ENCODE assay signal across 1 mouse cellular context in the genomic region with DNA sequence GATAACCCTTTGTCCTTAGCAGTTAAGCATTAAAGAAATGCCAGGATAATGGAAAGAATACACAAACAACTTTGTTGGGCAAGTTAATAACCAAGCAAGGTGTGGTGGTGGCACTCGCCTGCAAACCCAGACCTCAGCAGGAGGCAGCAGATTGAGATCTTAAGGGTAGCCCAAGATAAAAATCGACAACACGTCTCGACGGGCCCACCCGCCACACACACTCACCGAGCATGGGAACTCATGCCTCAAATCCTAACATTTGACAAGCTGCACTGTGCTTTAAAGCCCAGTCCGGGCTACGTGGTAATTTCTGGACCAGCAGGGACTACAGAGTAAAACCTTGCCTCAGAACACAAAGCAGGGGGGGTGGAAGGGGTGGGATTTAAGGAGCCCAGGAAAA.
TF ChIP-seq lines count a peak whose summit lies in the region.

No protein-coding gene starts in this region.

TF ChIP-seq in C2C12, 6 proteins besides CTCF, POLR2A, EP300 and RAD21 (continued from another document):
- TF ChIP-seq MYOG (IDR thresholded peaks at IDR 0.05; ENCODE audit: control insufficient read depth, extremely low read depth, insufficient read length) (no peak), MYOD1 (IDR thresholded peaks at IDR 0.05; ENCODE audit: control insufficient read depth, insufficient read length, low read depth) (no peak), USF1 (IDR thresholded peaks at IDR 0.05; ENCODE audit: low read depth) (no peak), MAX (IDR thresholded peaks at IDR 0.05) (no peak)
